Mouse (Mus musculus) kidney, embryonic 15.5 days (tissue): ENCODE measurements around the gene Fam181a. TPM values are rescaled to one million over a fixed set of nuclear protein-coding genes. Genes with fewer than 3 reads are reported as not detected.

ENCODE experiments used
- ATAC-seq: fragments of 200-750 bp; cut with Nextera tagmentation; replicated peaks from 2 replicates; pipeline ENCODE4 v1.8.0; 2017; ENCODE audit warnings: moderate TSS enrichment; ENCODE audit not compliant: low FRiP score
- H3K27ac ChIP-seq: fragments of 300-500 bp; sonication (generic); 2 replicates; pipeline ENCODE4 v1.5.1; 2015; ENCODE audit warnings: mild to moderate bottlenecking, inconsistent platforms
- H3K27me3 ChIP-seq: fragments of 300-500 bp; sonication (generic); 2 replicates; pipeline ENCODE4 v1.6.1; 2015; ENCODE audit warnings: inconsistent platforms
- H3K36me3 ChIP-seq: fragments of 300-500 bp; sonication (generic); 2 replicates; pipeline ENCODE4 v1.6.1; 2015; ENCODE audit warnings: inconsistent platforms
- H3K4me1 ChIP-seq: fragments of 300-500 bp; sonication (generic); 2 replicates; pipeline ENCODE4 v1.6.1; 2015; ENCODE audit warnings: inconsistent platforms
- H3K4me2 ChIP-seq: fragments of 300-500 bp; sonication (generic); 2 replicates; pipeline ENCODE4 v1.6.1; 2015; ENCODE audit warnings: moderate library complexity, mild to moderate bottlenecking, inconsistent platforms
- H3K4me3 ChIP-seq: fragments of 300-500 bp; sonication (generic); replicated peaks from 2 replicates; pipeline ENCODE4 v1.5.1; 2015; ENCODE audit warnings: mild to moderate bottlenecking, inconsistent platforms
- H3K9ac ChIP-seq: fragments of 300-500 bp; sonication (generic); 2 replicates; pipeline ENCODE4 v1.6.1; 2015; ENCODE audit warnings: mild to moderate bottlenecking, inconsistent platforms
- H3K9me3 ChIP-seq: fragments of 300-500 bp; sonication (generic); replicated peaks from 2 replicates; pipeline ENCODE4 v1.6.1; 2016; ENCODE audit warnings: inconsistent platforms
- WGBS: fragments of 180-500 bp; shearing (Covaris S2); methylation state at CpG from one replicate; pipeline ENCODE4 v1.1.7; 2015; ENCODE audit warnings: mixed read lengths; 5-methylcytosine and 5-hydroxymethylcytosine counted together
- polyA plus RNA-seq: library from polyadenylated mRNA; unstranded; fragments of >200 nt; fragmentation: Nextera tagmentation; extraction: Ambion mirVana; gene quantifications from 2 replicates; pipeline ENCODE4 v1.2.1, GENCODE M21; 2015

Gene Fam181a
- polyA plus RNA-seq, 1 experiment from 2014 or later, result not detected

GRCm38 (mm10) chr12:103343456-103343855, 32.7 kb downstream of the Fam181a start:
- Histone ChIP-seq H3K9me3 (no peaks in the 10 kb centered on the region), H3K27me3 (no peaks in the 10 kb centered on the region), H3K9ac (no peak overlapping the region), H3K4me1 (peaks cover 14% of the 10 kb centered on the region), H3K36me3 (no peaks in the 10 kb centered on the region), H3K4me2 (no peak overlapping the region), H3K4me3 (no peak overlapping the region), H3K27ac (no peak overlapping the region)
- ATAC-seq, result no peak
- WGBS, result 57% methylated on average over 8 of the region's 8 CpGs

- WGBS, result 83% methylated on average over 7 of the region's 7 CpGs
Measured at GRCm38 (mm10) chr12:103344934-103345333, 34.2 kb downstream of the Fam181a start.

GRCm38 (mm10) chr12:103346945-103347344, 36.2 kb downstream of the Fam181a start:
- Histone ChIP-seq H3K4me1 (peaks cover 14% of the 10 kb centered on the region), H3K27me3 (no peaks in the 10 kb centered on the region)
- 65% methylated on average over 8 of the region's 8 CpGs for WGBS

More at GRCm38 (mm10) chr12:103344934-103345333, 34.2 kb downstream of the Fam181a start:
- H3K4me2 ChIP-seq, result no peak overlapping the region
- H3K27ac ChIP-seq, result no peak overlapping the region
- H3K9ac ChIP-seq, result no peak overlapping the region
- H3K36me3 ChIP-seq, result no peaks in the 10 kb centered on the region
- no peak for ATAC-seq
- no peak overlapping the region for H3K4me3 ChIP-seq
- H3K9me3 ChIP-seq, result no peaks in the 10 kb centered on the region
- no peaks in the 10 kb centered on the region for H3K27me3 ChIP-seq
- peaks cover 14% of the 10 kb centered on the region for H3K4me1 ChIP-seq

GRCm38 (mm10) chr12:103347406-103347805, 36.6 kb downstream of the Fam181a start:
- H3K4me2 ChIP-seq, result no peak overlapping the region

More at GRCm38 (mm10) chr12:103346945-103347344, 36.2 kb downstream of the Fam181a start:
- ATAC-seq, result no peak
- Histone ChIP-seq H3K4me3 (no peak overlapping the region), H3K36me3 (no peaks in the 10 kb centered on the region), H3K9me3 (no peaks in the 10 kb centered on the region), H3K27ac (no peak overlapping the region), H3K9ac (no peak overlapping the region), H3K4me2 (no peak overlapping the region)

GRCm38 (mm10) chr12:103348506-103348905, 37.7 kb downstream of the Fam181a start:
- Histone ChIP-seq H3K4me3 (no peak overlapping the region), H3K4me2 (no peak overlapping the region), H3K27me3 (no peaks in the 10 kb centered on the region), H3K27ac (no peak overlapping the region), H3K4me1 (peaks cover 14% of the 10 kb centered on the region), H3K9ac (no peak overlapping the region), H3K36me3 (no peaks in the 10 kb centered on the region), H3K9me3 (no peaks in the 10 kb centered on the region)
- ATAC-seq, result peak; percentile 50; the same call in 1 of the 2 replicates
- 4% methylated on average over 3 of the region's 3 CpGs for whole genome bisulfite sequencing

More at GRCm38 (mm10) chr12:103347406-103347805, 36.6 kb downstream of the Fam181a start:
- H3K27me3 ChIP-seq, result no peaks in the 10 kb centered on the region
- H3K4me3 ChIP-seq, result no peak overlapping the region
- H3K36me3 ChIP-seq, result no peaks in the 10 kb centered on the region
- WGBS, result 27% methylated on average over 5 of the region's 5 CpGs
- no peak for ATAC-seq
- no peak overlapping the region for H3K27ac ChIP-seq
- no peaks in the 10 kb centered on the region for H3K9me3 ChIP-seq
- peaks cover 14% of the 10 kb centered on the region for H3K4me1 ChIP-seq
- no peak overlapping the region for H3K9ac ChIP-seq

GRCm38 (mm10) chr12:103352735-103353134, 42.0 kb downstream of the Fam181a start:
- H3K4me1 ChIP-seq, result peaks cover 6% of the 10 kb centered on the region
- no peak for ATAC-seq
- H3K27ac ChIP-seq, result no peak overlapping the region
- WGBS, result 88% methylated on average over 6 of the region's 6 CpGs
- H3K9ac ChIP-seq, result no peak overlapping the region
- peaks cover 4% of the 10 kb centered on the region; the same call in 1 of the 2 replicates for H3K27me3 ChIP-seq
- H3K4me3 ChIP-seq, result no peak overlapping the region
- H3K4me2 ChIP-seq, result no peak overlapping the region
- H3K36me3 ChIP-seq, result no peaks in the 10 kb centered on the region
- no peaks in the 10 kb centered on the region for H3K9me3 ChIP-seq

DNA sequence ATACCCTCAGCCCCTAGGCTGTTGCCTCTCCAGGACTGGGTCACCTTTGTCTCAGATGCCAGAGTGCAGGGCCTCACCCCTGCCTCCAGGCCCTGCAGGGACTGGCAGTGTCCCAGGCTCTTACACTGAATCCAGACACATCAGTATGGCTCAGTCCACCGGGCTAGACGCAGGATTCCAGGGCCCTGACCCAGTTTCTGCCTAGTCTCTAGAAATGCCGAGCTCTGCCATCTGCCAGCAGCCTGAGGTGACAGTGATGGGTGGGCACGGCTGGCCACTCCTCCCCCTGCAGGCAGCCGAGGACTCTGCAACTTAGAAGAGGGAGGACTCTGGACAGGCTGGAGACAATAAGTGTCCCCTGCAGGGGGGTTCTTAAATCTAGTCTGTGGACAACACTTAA, 42.8 kb downstream of the Fam181a start:
- Histone ChIP-seq H3K4me3 (no peak overlapping the region), H3K4me2 (no peak overlapping the region), H3K27me3 (peaks cover 4% of the 10 kb centered on the region; the same call in 1 of the 2 replicates), H3K9me3 (no peaks in the 10 kb centered on the region), H3K27ac (no peak overlapping the region), H3K36me3 (no peaks in the 10 kb centered on the region), H3K9ac (no peak overlapping the region), H3K4me1 (no peaks in the 10 kb centered on the region)
- no peak for ATAC-seq
- WGBS, result 16% methylated on average over 5 of the region's 5 CpGs

- WGBS, result 43% methylated on average over 14 of the region's 14 CpGs
- H3K9me3 ChIP-seq, result no peaks in the 10 kb centered on the region
- no peak for ATAC-seq
- no peaks in the 10 kb centered on the region for H3K36me3 ChIP-seq
- H3K27ac ChIP-seq, result no peak within 1 kb of the TSS
- peaks cover 4% of the 10 kb centered on the region; the same call in 1 of the 2 replicates for H3K27me3 ChIP-seq
- H3K4me3 ChIP-seq, result no peak within 1 kb of the TSS
- no peak within 1 kb of the TSS for H3K9ac ChIP-seq
- H3K4me2 ChIP-seq, result no peak within 1 kb of the TSS
- H3K4me1 ChIP-seq, result no peaks in the 10 kb centered on the region
Measured at GRCm38 (mm10) chr12:103355746-103356414, 45.1 kb downstream of the Fam181a start, which contains the start of gene Asb2. Gene Asb2 (minus strand): TSS chr12:103356001.

- H3K9ac ChIP-seq, result no peak overlapping the region
- no peak overlapping the region for H3K4me3 ChIP-seq
- H3K4me1 ChIP-seq, result no peaks in the 10 kb centered on the region
- H3K4me2 ChIP-seq, result no peak overlapping the region
- 90% methylated on average over 4 of the region's 4 CpGs for WGBS
- peaks cover 4% of the 10 kb centered on the region; the same call in 1 of the 2 replicates for H3K27me3 ChIP-seq
- no peak overlapping the region for H3K27ac ChIP-seq
- ATAC-seq, result no peak
- no peaks in the 10 kb centered on the region for H3K36me3 ChIP-seq
- no peaks in the 10 kb centered on the region for H3K9me3 ChIP-seq
Measured at GRCm38 (mm10) chr12:103356415-103356748, 45.6 kb downstream of the Fam181a start.

DNA sequence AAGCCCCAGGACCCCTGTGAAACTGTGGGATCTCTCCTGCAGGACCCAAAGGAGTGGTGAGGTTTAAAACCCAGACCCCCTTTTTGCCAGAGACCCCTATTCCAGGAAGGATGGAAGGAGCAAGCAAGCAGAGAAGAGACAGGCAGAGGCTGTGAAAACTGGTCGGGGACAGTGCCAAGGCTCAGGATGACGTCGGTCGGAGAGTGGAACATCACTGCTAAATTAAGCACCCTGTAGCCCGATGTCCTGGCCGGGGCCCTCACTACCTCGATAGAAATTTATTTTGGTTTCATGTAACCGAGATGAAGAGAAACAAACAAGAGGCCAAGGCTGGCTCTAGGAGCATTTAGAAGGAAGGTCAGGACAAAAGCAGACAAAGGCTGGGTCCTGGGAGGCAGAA, 47.4 kb downstream of the Fam181a start:
- Histone ChIP-seq H3K4me3 (no peak overlapping the region), H3K4me1 (no peaks in the 10 kb centered on the region), H3K9me3 (no peaks in the 10 kb centered on the region), H3K4me2 (no peak overlapping the region), H3K9ac (no peak overlapping the region), H3K27ac (no peak overlapping the region), H3K27me3 (peaks cover 4% of the 10 kb centered on the region; the same call in 1 of the 2 replicates), H3K36me3 (no peaks in the 10 kb centered on the region)
- 78% methylated on average over 8 of the region's 8 CpGs for WGBS
- no peak for ATAC-seq

GRCm38 (mm10) chr12:103358951-103359801, 48.4 kb downstream of the Fam181a start:
- no peaks in the 10 kb centered on the region for H3K36me3 ChIP-seq
- WGBS, result 21% methylated on average over 4 of the region's 4 CpGs
- H3K9ac ChIP-seq, result no peak overlapping the region
- no peaks in the 10 kb centered on the region for H3K4me1 ChIP-seq
- H3K27ac ChIP-seq, result no peak overlapping the region
- ATAC-seq, result no peak
- no peak overlapping the region for H3K4me2 ChIP-seq
- H3K4me3 ChIP-seq, result no peak overlapping the region
- H3K9me3 ChIP-seq, result no peaks in the 10 kb centered on the region
- H3K27me3 ChIP-seq, result peaks cover 4% of the 10 kb centered on the region; the same call in 1 of the 2 replicates

DNA sequence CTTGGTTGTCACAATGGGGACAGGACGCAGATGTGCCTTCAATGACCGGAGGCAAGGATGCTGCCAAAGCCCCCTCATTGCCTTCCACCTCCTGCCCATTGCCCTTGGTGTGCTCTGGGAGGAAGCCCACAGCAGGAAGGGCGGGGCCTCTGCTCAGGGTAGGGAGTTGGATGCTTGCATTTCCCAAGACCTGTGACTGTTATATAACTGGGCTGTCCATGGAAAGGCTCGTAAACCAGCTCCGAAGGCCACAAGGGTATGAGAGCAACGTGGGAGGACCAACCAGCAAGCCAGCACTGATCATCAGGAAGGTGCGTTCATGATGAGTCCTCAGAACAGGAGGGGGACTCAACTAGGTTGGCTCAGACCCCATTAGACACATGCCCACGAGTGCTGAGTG, 50.0 kb downstream of the Fam181a start:
- Histone ChIP-seq H3K27ac (no peak overlapping the region), H3K9ac (no peak overlapping the region), H3K9me3 (no peaks in the 10 kb centered on the region), H3K36me3 (no peaks in the 10 kb centered on the region), H3K27me3 (no peaks in the 10 kb centered on the region), H3K4me3 (no peak overlapping the region), H3K4me2 (no peak overlapping the region), H3K4me1 (no peaks in the 10 kb centered on the region)
- ATAC-seq, result no peak
- WGBS, result 70% methylated on average over 8 of the region's 8 CpGs
